Mouse (Mus musculus) embryo, embryonic 10 days (tissue): ENCODE data around the gene Tm9sf3.

Experiments
- DNase-seq: peaks from one replicate; pipeline ENCODE4 v3.0.0-alpha.2; 2015; ENCODE audit warnings: low spot score

The Tm9sf3 gene

GRCm38 (mm10) chr19:41176881-41177280 lies 86.9 kb downstream of the Tm9sf3 start:
- DNase-seq = no peak

GRCm38 (mm10) chr19:41165914-41166235 lies 97.9 kb downstream of the Tm9sf3 start:
- DNase-seq = no peak

- no peak for DNase-seq
These were observed 98.5 kb downstream of the Tm9sf3 start for GRCm38 (mm10) chr19:41165144-41165913.

- DNase-seq = no peak
These were observed 99.2 kb downstream of the Tm9sf3 start for GRCm38 (mm10) chr19:41164447-41165095.
